Mouse (Mus musculus): ENCODE measurements around the gene Kifc1.
"Not testable (repeated sequence)": the region's sequence is repeated elsewhere in the genome, so short reads cannot be mapped to it uniquely, and the experiment has no call there.

DNA sequence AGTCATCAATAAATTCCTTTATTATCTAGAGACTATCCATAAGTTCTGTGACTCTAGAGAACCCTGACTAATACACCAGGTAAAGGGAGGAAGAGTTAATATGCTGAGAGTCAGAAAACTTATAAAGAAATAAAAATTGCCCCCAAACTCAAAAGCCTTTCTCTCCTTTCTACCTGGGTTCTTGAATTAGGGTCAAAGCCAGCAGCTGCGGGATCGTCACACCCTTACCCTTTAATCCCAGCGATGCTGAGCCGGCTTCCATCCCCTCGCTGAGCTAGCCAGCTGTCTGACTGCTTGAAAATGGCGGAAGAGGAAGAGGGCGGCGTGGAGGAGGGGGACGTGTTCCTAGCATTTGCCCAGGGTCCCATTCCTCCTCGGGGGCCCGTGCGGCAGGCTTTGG lies 16.9 kb downstream of the Kifc1 start, which contains the start of gene Gm7029:
- not testable (repeated sequence) for TF ChIP-seq EP300, CTCF (IDR thresholded peaks at IDR 0.05; ENCODE audit: low read depth)

Data from liver, postnatal 0 days (tissue).